Mouse (Mus musculus): ENCODE data around the gene Cwc15. TPM values are rescaled to one million over a fixed set of nuclear protein-coding genes. Genes with fewer than 3 reads are reported as not detected.

Gene Cwc15
- polyA plus RNA-seq, 1 experiment from 2014 or later, result 178 TPM

DNA sequence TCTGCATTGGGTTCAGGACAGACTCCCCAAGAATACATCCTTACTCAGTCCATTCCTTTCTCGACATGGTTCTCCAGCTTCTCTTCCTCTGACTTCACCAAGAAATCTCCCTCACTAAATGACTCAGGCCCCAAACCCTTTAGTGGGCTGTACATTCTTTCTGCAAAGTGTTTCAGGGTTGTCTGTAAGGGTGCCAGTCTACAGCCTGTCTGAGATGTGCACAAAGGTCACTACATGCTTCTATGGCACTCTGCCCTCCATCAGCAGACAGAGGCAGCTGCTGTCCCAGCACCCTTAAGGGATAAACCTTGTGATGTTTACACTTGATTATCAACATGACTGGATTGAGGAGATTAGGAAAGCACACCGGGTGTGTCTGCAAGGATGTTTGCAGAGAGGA, 21.3 kb downstream of the Cwc15 start:
- 71% methylated on average over 2 of the region's 2 CpGs for WGBS
- no peak for ATAC-seq (ENCODE audit: low read depth)
- H3K36me3 ChIP-seq, result no peaks in the 10 kb centered on the region
- no peaks in the 10 kb centered on the region for H3K9me3 ChIP-seq
- no peak overlapping the region for H3K4me2 ChIP-seq
- no peak overlapping the region for H3K9ac ChIP-seq
- no peaks in the 10 kb centered on the region for H3K4me1 ChIP-seq (replicated peaks)
- H3K27ac ChIP-seq (replicated peaks), result no peak overlapping the region
- H3K27me3 ChIP-seq, result no peaks in the 10 kb centered on the region
- H3K4me3 ChIP-seq, result no peak overlapping the region

GRCm38 (mm10) chr9:14523408-14524043, 23.1 kb downstream of the Cwc15 start:
- WGBS, result 7% methylated on average over 4 of the region's 4 CpGs
- ATAC-seq (ENCODE audit: low read depth), result peak; percentile 81; the same call in 1 of the 2 replicates
- no peak overlapping the region for H3K4me3 ChIP-seq

GRCm38 (mm10) chr9:14530004-14530403, 29.6 kb downstream of the Cwc15 start:
- Histone ChIP-seq H3K27me3 (no peaks in the 10 kb centered on the region), H3K9ac (no peak overlapping the region), H3K27ac (replicated peaks) (no peak overlapping the region), H3K4me1 (replicated peaks) (no peaks in the 10 kb centered on the region), H3K9me3 (no peaks in the 10 kb centered on the region), H3K4me2 (no peak overlapping the region), H3K4me3 (no peak overlapping the region), H3K36me3 (no peaks in the 10 kb centered on the region)
- 84% methylated on average over 5 of the region's 5 CpGs for WGBS
- no peak for ATAC-seq (ENCODE audit: low read depth)

More at GRCm38 (mm10) chr9:14523408-14524043, 23.1 kb downstream of the Cwc15 start:
- Histone ChIP-seq H3K9ac (no peak overlapping the region), H3K4me2 (no peak overlapping the region), H3K9me3 (no peaks in the 10 kb centered on the region), H3K36me3 (no peaks in the 10 kb centered on the region), H3K27me3 (no peaks in the 10 kb centered on the region), H3K27ac (replicated peaks) (no peak overlapping the region), H3K4me1 (replicated peaks) (no peaks in the 10 kb centered on the region)

GRCm38 (mm10) chr9:14532283-14532682, 31.9 kb downstream of the Cwc15 start:
- no peaks in the 10 kb centered on the region for H3K9me3 ChIP-seq
- H3K4me2 ChIP-seq, result no peak overlapping the region
- WGBS, result 29% methylated on average over 3 of the region's 3 CpGs
- H3K36me3 ChIP-seq, result no peaks in the 10 kb centered on the region
- H3K27me3 ChIP-seq, result no peaks in the 10 kb centered on the region
- ATAC-seq (ENCODE audit: low read depth), result peak; percentile 84
- H3K4me1 ChIP-seq (replicated peaks), result no peaks in the 10 kb centered on the region
- no peak overlapping the region for H3K4me3 ChIP-seq
- H3K27ac ChIP-seq (replicated peaks), result no peak overlapping the region
- no peak overlapping the region for H3K9ac ChIP-seq

- WGBS, result 90% methylated on average over 2 of the region's 2 CpGs
Observed at GRCm38 (mm10) chr9:14533659-14534058, 33.2 kb downstream of the Cwc15 start.

DNA sequence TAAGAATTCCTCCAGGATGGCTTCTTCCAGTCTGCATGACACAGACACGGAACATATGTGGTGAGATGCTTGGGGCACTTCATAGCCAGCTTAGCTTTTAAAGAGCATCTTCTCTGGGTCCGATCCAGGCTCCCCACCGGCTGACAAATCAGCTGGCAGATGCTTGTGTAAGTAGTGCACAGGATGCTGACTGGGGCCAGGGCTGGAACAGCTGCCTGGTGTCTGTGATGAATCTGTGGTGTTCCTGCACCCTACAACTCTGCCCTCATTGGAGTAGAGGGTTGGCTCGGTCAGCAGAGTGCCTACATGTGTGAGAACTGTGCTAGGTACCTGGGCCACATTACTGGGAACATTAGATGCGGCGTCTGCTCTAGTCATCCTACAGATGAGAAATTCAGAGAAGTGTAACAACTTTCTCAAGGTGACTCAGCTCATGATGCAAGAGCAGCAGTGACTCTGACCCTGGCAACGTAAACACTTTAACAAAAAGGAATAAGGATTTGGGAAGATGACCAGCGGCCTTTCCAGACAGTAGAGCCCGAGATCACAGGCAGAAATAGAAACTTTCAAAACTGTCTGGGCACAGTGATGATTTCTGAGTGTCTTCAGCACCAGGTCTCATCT, 34.5 kb downstream of the Cwc15 start:
- Histone ChIP-seq H3K4me3 (no peak overlapping the region), H3K9me3 (no peaks in the 10 kb centered on the region), H3K9ac (no peak overlapping the region), H3K4me2 (no peak overlapping the region), H3K4me1 (replicated peaks) (no peaks in the 10 kb centered on the region), H3K27ac (replicated peaks) (no peak overlapping the region), H3K36me3 (peaks cover 13% of the 10 kb centered on the region), H3K27me3 (no peaks in the 10 kb centered on the region)
- no peak for ATAC-seq (ENCODE audit: low read depth)
- 89% methylated on average over 9 of the region's 9 CpGs for WGBS

More at GRCm38 (mm10) chr9:14533659-14534058, 33.2 kb downstream of the Cwc15 start:
- no peak overlapping the region for H3K4me3 ChIP-seq
- H3K36me3 ChIP-seq, result no peaks in the 10 kb centered on the region
- no peak overlapping the region for H3K9ac ChIP-seq
- H3K27ac ChIP-seq (replicated peaks), result no peak overlapping the region
- H3K27me3 ChIP-seq, result no peaks in the 10 kb centered on the region
- no peak overlapping the region for H3K4me2 ChIP-seq
- ATAC-seq (ENCODE audit: low read depth), result no peak
- H3K4me1 ChIP-seq (replicated peaks), result no peaks in the 10 kb centered on the region
- H3K9me3 ChIP-seq, result no peaks in the 10 kb centered on the region

- H3K9ac ChIP-seq, result no peak overlapping the region
- peaks cover 92% of the 10 kb centered on the region for H3K36me3 ChIP-seq
- no peak overlapping the region for H3K4me2 ChIP-seq
- WGBS, result 56% methylated on average over 9 of the region's 9 CpGs
- no peaks in the 10 kb centered on the region for H3K27me3 ChIP-seq
- no peaks in the 10 kb centered on the region for H3K9me3 ChIP-seq
- H3K4me3 ChIP-seq, result no peak overlapping the region
- ATAC-seq (ENCODE audit: low read depth), result no peak
- H3K27ac ChIP-seq (replicated peaks), result no peak overlapping the region
- no peaks in the 10 kb centered on the region for H3K4me1 ChIP-seq (replicated peaks)
Observed at GRCm38 (mm10) chr9:14544034-14544757, 43.8 kb downstream of the Cwc15 start.

DNA sequence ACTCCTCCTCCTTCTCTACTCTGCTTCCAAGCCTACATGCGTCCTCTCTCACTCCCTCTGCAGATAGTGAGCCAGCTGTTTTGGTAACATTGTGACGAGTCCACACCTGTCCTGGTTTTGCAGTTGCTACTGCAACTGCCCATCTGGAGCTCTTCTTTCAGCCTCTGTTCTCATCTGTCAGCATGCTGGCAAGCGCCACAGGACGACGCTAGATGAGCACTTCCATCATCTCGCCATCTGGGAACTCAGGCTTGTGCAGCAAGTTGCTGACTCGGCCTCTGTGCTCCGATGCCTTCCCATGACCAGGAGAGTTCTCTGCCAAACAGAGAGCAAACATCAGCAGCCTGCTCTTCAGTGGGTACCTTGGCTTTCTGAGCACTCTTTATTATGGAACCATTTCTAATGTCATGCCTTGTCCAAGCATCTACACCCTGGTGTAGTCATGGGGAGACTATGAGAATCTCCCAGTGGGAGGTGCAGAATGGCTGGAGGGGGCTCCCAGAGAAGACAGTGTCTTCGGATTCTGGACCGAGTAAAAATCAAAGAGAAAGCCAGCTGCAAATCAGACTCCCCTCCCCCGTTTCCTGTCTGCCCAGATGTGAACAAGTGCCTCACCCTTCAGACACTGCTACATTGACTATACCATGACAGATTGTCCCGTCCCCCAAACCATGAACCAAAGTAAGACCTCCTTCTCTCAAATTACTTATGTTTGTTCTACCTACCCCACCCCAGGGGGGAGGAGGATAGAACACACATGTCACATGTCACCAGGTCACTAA, 47.4 kb downstream of the Cwc15 start:
- Histone ChIP-seq H3K9me3 (no peaks in the 10 kb centered on the region), H3K4me3 (no peak overlapping the region), H3K4me1 (replicated peaks) (no peaks in the 10 kb centered on the region), H3K27ac (replicated peaks) (no peak overlapping the region), H3K27me3 (no peaks in the 10 kb centered on the region), H3K9ac (no peak overlapping the region), H3K36me3 (peaks cover 84% of the 10 kb centered on the region), H3K4me2 (no peak overlapping the region)
- 72% methylated on average over 12 of the region's 12 CpGs for WGBS
- no peak for ATAC-seq (ENCODE audit: low read depth)

GRCm38 (mm10) chr9:14548366-14548761, 47.9 kb downstream of the Cwc15 start:
- Histone ChIP-seq H3K4me2 (no peak overlapping the region), H3K9ac (no peak overlapping the region), H3K4me1 (replicated peaks) (no peaks in the 10 kb centered on the region), H3K36me3 (peaks cover 84% of the 10 kb centered on the region), H3K9me3 (no peaks in the 10 kb centered on the region), H3K27me3 (no peaks in the 10 kb centered on the region), H3K27ac (replicated peaks) (no peak overlapping the region), H3K4me3 (no peak overlapping the region)
- WGBS, result 81% methylated on average over 11 of the region's 11 CpGs
- ATAC-seq (ENCODE audit: low read depth), result 0 out of 2 replicates have a peak, but pooled peaks have one; percentile 27

DNA sequence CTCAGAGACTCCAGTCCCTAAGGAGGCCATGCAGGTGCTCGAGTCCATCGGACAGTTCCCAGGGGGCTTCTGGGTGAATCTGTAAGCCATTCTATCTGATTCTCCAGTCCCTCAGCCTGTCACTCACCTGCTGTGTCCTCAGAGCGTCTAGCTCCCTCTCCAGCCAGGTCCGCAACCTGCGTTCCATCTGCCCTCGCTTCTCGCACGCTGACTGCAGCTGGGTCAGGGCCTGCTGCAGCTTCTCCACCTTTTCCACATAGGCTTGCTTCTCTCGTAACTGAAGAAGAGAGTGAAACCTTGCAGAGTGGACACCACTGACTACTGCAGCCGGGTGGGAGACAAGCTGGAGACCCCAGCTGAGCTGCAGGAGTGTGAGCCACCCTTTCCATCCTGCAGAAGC, 57.9 kb downstream of the Cwc15 start:
- H3K36me3 ChIP-seq, result peaks cover 88% of the 10 kb centered on the region
- WGBS, result 94% methylated on average over 10 of the region's 10 CpGs
- H3K27ac ChIP-seq (replicated peaks), result no peak overlapping the region
- H3K4me2 ChIP-seq, result no peak overlapping the region
- ATAC-seq (ENCODE audit: low read depth), result no peak
- H3K4me1 ChIP-seq (replicated peaks), result no peaks in the 10 kb centered on the region
- H3K27me3 ChIP-seq, result no peaks in the 10 kb centered on the region
- no peak overlapping the region for H3K4me3 ChIP-seq
- no peak overlapping the region for H3K9ac ChIP-seq
- H3K9me3 ChIP-seq, result no peaks in the 10 kb centered on the region

DNA sequence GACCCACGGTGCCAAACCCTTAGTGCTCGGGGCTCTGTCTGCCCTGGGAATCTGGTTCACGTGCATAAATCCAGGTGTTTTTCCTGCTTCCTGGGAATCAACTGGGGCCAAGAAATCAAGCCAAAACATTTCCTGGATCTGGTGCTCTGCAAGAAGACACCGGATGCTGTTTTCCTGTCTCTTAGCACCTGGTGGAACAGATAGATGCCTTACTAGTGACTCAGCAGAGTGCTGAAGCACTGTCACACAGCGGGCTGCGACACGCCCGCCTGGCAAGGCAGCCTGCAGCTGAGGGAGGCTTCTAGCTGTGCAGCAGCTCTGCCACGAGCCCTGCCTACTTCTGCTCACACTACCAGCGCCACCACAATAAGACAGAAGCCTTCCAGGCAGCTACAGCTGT, 59.0 kb downstream of the Cwc15 start:
- ATAC-seq (ENCODE audit: low read depth), result no peak
- no peak overlapping the region for H3K9ac ChIP-seq

GRCm38 (mm10) chr9:14559996-14560395, 59.6 kb downstream of the Cwc15 start:
- no peaks in the 10 kb centered on the region for H3K9me3 ChIP-seq
- 84% methylated on average over 9 of the region's 9 CpGs for WGBS
- H3K4me1 ChIP-seq (replicated peaks), result no peaks in the 10 kb centered on the region
- no peaks in the 10 kb centered on the region for H3K27me3 ChIP-seq
- no peak overlapping the region for H3K4me2 ChIP-seq
- H3K4me3 ChIP-seq, result no peak overlapping the region
- no peak overlapping the region for H3K9ac ChIP-seq
- H3K27ac ChIP-seq (replicated peaks), result no peak overlapping the region
- ATAC-seq (ENCODE audit: low read depth), result no peak
- H3K36me3 ChIP-seq, result peaks cover 82% of the 10 kb centered on the region

More for the DNA sequence above, 59.0 kb downstream of the Cwc15 start:
- H3K4me1 ChIP-seq (replicated peaks), result no peaks in the 10 kb centered on the region
- H3K9me3 ChIP-seq, result no peaks in the 10 kb centered on the region
- H3K36me3 ChIP-seq, result peaks cover 82% of the 10 kb centered on the region
- H3K27ac ChIP-seq (replicated peaks), result no peak overlapping the region
- H3K4me3 ChIP-seq, result no peak overlapping the region
- H3K4me2 ChIP-seq, result no peak overlapping the region
- H3K27me3 ChIP-seq, result no peaks in the 10 kb centered on the region
- WGBS, result 79% methylated on average over 10 of the region's 10 CpGs

All from neural tube, embryonic 13.5 days (tissue).